Mouse (Mus musculus) hindbrain, embryonic 10.5 days (tissue): ENCODE results near the gene Shq1. TPM values are rescaled to one million over a fixed set of nuclear protein-coding genes. Genes with fewer than 3 reads are reported as not detected.
A peak's percentile ranks its signal among the peaks of the same experiment; 100 is the strongest.

Experiments
- DNase-seq: peaks from one replicate; pipeline ENCODE4 v3.0.0-alpha.2; 2017; ENCODE audit warnings: low spot score
- H3K27ac ChIP-seq: fragments of 300-500 bp; sonication (generic); 2 replicates; pipeline ENCODE4 v1.5.1; 2016; ENCODE audit warnings: mild to moderate bottlenecking, moderate library complexity
- H3K27me3 ChIP-seq: fragments of 300-500 bp; sonication (generic); 2 replicates; pipeline ENCODE4 v1.6.1; 2016; ENCODE audit warnings: mild to moderate bottlenecking; ENCODE audit not compliant: poor library complexity, insufficient read depth, severe bottlenecking
- H3K36me3 ChIP-seq: fragments of 300-500 bp; sonication (generic); 2 replicates; pipeline ENCODE4 v1.6.1; 2016; ENCODE audit warnings: mild to moderate bottlenecking, moderate library complexity
- H3K4me1 ChIP-seq: fragments of 300-500 bp; sonication (generic); replicated peaks from 2 replicates; pipeline ENCODE4 v1.6.1; 2016; ENCODE audit warnings: mild to moderate bottlenecking
- H3K4me3 ChIP-seq: fragments of 300-500 bp; sonication (generic); 2 replicates; pipeline ENCODE4 v1.5.1; 2016; ENCODE audit warnings: mild to moderate bottlenecking, moderate library complexity
- H3K9me3 ChIP-seq: fragments of 300-500 bp; sonication (generic); 2 replicates; pipeline ENCODE4 v1.6.1; 2016; ENCODE audit warnings: mild to moderate bottlenecking, moderate library complexity
- WGBS: fragments of 180-500 bp; shearing (Covaris S2); methylation state at CpG from one replicate; pipeline ENCODE4 v1.1.7; 2016; 5-methylcytosine and 5-hydroxymethylcytosine counted together
- polyA plus RNA-seq: library from polyadenylated mRNA; unstranded; fragments of >200 nt; fragmentation: Nextera tagmentation; extraction: Ambion mirVana; gene quantifications from 2 replicates; pipeline ENCODE4 v1.2.1, GENCODE M21; 2016

Gene Shq1
- 19.1 and 21.2 TPM in 2 replicates for polyA plus RNA-seq

DNA sequence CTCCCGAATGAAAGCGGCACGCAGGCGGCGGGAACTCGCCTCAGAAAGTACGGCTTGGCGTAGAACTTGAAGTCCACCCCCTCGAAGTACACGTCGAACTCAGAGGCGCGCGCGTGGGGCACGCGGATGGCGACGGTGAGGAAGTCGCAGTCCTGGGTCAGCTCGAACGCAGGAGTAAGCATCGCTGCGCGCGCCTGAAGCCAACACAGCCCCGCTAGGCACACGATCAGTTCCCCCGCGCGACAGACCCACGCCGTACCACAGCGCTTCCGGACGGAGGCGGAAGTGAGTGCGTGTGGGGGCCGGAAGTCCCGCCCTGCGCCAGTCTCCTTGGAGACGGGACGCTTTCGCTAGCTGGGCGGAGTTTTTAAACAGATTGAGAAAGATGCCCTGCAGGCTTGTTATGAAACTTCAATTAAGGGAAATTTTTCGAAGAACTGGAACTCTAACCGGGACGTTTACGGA lies at the start of gene Shq1:
TSS of gene Shq1 (minus strand) at position 278 of the 465 bp plus-strand sequence.
- Histone ChIP-seq H3K36me3 (0 out of 2 replicates have a peak, but pooled peaks cover 2% of the 10 kb centered on the region), H3K4me3 (peak within 1 kb of the TSS; percentile 77), H3K9me3 (no peaks in the 10 kb centered on the region), H3K27me3 (0 out of 2 replicates have a peak, but pooled peaks cover 6% of the 10 kb centered on the region), H3K4me1 (peaks cover 18% of the 10 kb centered on the region), H3K27ac (peak within 1 kb of the TSS; percentile 88)
- DNase-seq, result peak; percentile 82
- under 1% methylated on average over 49 of the region's 49 CpGs for WGBS

DNA sequence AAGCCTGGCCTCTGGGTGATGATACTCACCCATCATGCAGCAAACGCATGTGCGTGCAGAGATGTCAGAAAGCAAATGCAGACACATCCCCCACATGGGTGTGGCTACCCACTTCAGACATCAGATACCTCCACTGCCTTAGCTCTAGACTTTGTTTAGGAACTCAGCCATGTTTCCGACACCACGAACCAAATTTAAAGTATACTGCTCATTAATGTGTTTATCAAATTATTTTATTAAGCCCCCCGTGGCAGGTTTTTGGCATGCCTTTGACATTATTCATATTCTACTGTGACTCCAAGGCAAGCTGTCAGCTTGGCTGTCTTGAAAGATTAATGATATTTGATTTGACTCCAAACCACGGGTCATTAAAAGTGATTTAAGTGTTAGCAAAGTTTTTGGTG lies 49.1 kb upstream of the Shq1 start:
- H3K9me3 ChIP-seq, result no peaks in the 10 kb centered on the region
- H3K4me3 ChIP-seq, result no peak overlapping the region
- H3K27ac ChIP-seq, result no peak overlapping the region
- H3K4me1 ChIP-seq, result peaks cover 7% of the 10 kb centered on the region; the same call in 1 of the 2 replicates
- WGBS, result 93% methylated on average over 6 of the region's 6 CpGs
- peaks cover 3% of the 10 kb centered on the region for H3K27me3 ChIP-seq
- no peaks in the 10 kb centered on the region for H3K36me3 ChIP-seq
- DNase-seq, result no peak

DNA sequence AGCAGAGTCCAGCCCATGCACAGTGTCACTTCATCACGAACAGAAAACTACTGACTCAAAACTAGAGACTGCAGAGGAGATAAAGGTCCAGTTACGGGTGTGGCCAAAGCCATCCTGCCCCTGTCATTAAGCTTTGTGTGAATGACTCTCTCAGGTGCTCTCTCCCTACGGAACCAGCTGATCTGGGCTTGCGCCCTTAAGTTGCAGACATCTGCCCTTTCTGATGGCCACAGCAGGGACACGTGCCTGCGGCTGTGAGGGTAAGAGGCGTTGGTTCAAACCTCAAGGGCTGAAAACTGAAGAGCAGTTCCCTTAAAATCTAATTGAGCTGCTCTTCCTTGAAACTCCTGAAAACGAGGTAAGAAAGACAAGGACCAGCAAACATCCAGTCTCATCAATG lies 45.9 kb upstream of the Shq1 start:
- WGBS, result 79% methylated on average over 8 of the region's 8 CpGs
- Histone ChIP-seq H3K27ac (no peak overlapping the region), H3K36me3 (no peaks in the 10 kb centered on the region), H3K4me3 (no peak overlapping the region), H3K9me3 (no peaks in the 10 kb centered on the region), H3K4me1 (peaks cover 7% of the 10 kb centered on the region; the same call in 1 of the 2 replicates), H3K27me3 (peaks cover 6% of the 10 kb centered on the region)
- DNase-seq, result no peak

DNA sequence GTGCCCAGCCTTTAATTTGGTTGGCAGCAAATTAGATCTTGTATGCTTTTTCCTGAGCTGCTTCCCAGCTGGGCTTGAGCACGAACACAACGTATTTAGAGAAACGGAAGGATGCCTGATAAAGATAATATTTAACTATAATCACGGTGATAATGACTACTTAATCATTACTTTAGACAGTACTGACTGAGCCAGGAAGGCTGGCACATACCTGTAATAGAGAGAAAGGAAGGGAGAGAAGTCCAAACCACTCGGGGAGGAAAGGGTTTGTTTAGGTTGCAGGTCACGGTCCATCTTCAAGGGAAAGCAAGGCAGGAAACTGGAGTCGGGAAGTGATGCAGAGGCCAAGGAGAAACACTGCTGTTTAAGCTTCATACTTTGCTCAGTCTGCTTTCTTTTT lies 45.2 kb upstream of the Shq1 start:
- 81% methylated on average over 7 of the region's 7 CpGs for WGBS
- H3K27ac ChIP-seq, result no peak overlapping the region
- H3K9me3 ChIP-seq, result no peaks in the 10 kb centered on the region
- no peak for DNase-seq
- no peak overlapping the region for H3K4me3 ChIP-seq
- H3K27me3 ChIP-seq, result peaks cover 6% of the 10 kb centered on the region
- peaks cover 3% of the 10 kb centered on the region; the same call in 1 of the 2 replicates for H3K4me1 ChIP-seq
- H3K36me3 ChIP-seq, result no peaks in the 10 kb centered on the region

DNA sequence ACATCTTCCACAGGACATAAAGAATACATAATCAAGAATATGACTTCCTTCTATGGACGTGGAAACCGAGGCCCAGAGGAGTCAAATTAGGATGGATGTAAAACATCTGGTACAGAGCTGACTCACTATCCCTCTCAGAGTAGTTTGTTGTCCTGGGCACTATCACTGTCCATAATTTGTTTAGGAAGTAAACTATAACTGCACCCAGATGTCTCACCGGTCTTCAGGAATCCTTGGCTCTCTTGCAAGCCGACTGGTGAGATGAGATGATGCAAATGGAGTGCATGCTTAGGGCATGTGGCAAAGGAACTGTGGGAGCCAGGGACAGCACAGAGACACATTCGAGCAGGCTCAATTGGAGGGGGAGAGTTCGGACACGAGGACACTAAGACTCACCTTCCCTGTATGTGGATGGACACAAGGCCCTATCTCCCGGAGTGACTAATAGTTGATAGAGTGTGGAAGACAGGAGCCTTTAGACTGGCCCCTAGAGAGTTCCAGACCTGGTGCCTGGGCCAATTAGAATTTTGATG lies 44.4 kb upstream of the Shq1 start:
- H3K27ac ChIP-seq, result no peak overlapping the region
- DNase-seq, result no peak
- WGBS, result 85% methylated on average over 8 of the region's 8 CpGs
- no peak overlapping the region for H3K4me3 ChIP-seq
- no peaks in the 10 kb centered on the region for H3K36me3 ChIP-seq
- H3K9me3 ChIP-seq, result no peaks in the 10 kb centered on the region
- peaks cover 6% of the 10 kb centered on the region for H3K27me3 ChIP-seq
- H3K4me1 ChIP-seq, result no peaks in the 10 kb centered on the region

DNA sequence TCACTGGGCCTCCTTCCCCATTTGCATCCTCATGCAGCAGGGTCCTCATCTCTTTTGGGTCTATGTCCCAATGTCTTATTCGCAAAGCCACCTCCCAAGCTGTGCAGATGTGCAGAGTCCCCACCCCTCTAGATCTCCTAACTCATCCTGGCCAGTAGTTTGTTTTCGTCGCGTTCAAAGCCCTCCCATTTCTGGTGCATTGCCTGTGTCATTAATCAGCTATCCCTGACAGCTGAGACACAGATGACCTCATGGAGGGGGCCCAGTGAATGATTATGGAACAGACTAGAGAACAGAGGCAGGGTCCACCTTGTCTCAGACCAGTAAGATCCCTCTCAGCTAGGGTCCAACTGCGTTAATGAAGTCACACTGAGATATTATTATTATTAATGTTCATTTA lies 39.9 kb upstream of the Shq1 start:
- no peaks in the 10 kb centered on the region for H3K36me3 ChIP-seq
- WGBS, result 87% methylated on average over 5 of the region's 5 CpGs
- DNase-seq, result no peak
- H3K9me3 ChIP-seq, result no peaks in the 10 kb centered on the region
- no peak overlapping the region for H3K4me3 ChIP-seq
- peaks cover 29% of the 10 kb centered on the region for H3K27me3 ChIP-seq
- peaks cover 14% of the 10 kb centered on the region for H3K4me1 ChIP-seq
- H3K27ac ChIP-seq, result no peak overlapping the region

DNA sequence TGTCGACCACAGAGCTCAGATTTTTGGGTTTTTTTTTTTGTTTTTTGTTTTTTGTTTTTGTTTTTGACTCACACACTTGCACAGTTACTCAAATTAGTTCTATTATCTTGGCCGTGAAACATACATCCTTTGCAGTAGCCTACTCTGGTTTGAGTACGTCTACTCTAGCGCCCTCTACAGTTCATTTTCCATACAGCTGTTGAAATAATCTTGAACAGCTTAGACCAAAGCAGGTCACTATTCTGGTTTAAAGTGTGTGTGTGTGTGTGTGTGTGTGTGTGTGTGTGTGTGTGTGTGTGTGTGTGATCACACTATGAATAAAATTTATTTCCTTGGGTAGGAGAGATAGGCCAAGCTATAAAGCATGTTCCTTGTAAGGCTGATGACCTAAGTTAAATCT lies 39.2 kb upstream of the Shq1 start:
- Histone ChIP-seq H3K4me3 (no peak overlapping the region), H3K27ac (no peak overlapping the region), H3K9me3 (no peaks in the 10 kb centered on the region), H3K36me3 (no peaks in the 10 kb centered on the region), H3K27me3 (peaks cover 36% of the 10 kb centered on the region), H3K4me1 (peaks cover 21% of the 10 kb centered on the region)
- WGBS, result 39% methylated on average over 4 of the region's 4 CpGs
- no peak for DNase-seq

DNA sequence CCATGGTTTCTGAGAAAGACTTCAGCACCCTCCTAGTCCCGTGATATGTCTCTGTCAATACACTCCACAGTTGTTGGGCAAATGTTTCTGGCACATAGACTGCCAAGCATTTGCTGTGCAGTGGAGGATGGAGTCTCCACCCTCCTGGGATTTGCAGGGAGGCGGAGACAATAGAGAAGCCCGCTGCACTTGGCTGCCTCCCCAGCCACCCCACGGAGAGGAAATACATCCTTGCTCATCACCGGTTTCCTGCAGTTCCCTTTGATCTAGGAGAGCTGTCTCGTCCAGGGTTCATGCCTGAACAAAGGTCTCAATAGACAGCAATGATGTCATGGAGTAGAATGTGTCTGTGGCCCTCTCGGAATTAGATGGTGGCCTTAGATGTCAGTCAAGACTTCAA lies 38.5 kb upstream of the Shq1 start:
- no peak overlapping the region for H3K4me3 ChIP-seq
- WGBS, result 12% methylated on average over 7 of the region's 7 CpGs
- H3K9me3 ChIP-seq, result no peaks in the 10 kb centered on the region
- peaks cover 28% of the 10 kb centered on the region for H3K4me1 ChIP-seq
- DNase-seq, result peak; percentile 49
- H3K27ac ChIP-seq, result no peak overlapping the region
- H3K27me3 ChIP-seq, result peaks cover 43% of the 10 kb centered on the region
- H3K36me3 ChIP-seq, result no peaks in the 10 kb centered on the region

DNA sequence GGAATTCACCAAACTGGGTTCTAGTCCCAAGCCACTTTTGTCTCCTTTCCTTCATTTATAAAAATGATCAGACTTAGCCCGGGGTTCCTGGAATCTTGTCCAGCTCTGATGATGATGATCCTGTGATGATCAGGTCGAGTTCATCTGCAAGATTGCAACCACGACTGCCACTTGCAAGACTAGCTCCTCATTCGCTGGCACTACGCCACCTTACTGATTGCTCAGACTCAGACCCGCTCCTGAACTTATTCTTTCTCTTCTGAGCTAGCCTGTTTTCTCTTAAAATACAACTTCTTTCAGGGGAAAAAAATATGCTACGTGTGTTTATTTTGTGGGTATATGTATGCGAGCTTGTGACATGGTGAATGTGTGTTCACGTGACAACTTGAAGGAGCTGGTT lies 38.0 kb upstream of the Shq1 start:
- 83% methylated on average over 9 of the region's 9 CpGs for WGBS
- Histone ChIP-seq H3K27ac (no peak overlapping the region), H3K9me3 (no peaks in the 10 kb centered on the region), H3K4me1 (peaks cover 33% of the 10 kb centered on the region), H3K36me3 (no peaks in the 10 kb centered on the region), H3K4me3 (no peak overlapping the region), H3K27me3 (peaks cover 47% of the 10 kb centered on the region)
- no peak for DNase-seq

DNA sequence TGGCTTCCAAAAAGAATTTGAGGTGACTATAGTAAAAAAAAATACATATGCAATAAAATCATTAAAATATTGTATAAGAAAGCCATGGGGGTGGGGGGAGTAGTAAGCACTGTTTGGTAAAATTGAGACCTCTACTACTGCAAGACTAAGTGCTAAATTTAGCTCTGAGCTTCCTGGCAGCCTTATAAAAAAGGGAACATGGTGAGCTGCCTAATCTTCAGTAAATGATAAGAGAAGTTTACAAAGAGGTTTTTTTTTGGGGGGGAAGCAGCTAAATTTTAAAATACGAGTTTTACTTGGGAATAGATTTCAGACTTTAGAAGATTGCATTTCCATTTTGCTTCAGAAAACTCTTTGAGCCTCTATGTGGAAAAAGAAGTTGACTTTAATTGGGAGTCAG lies 37.3 kb upstream of the Shq1 start:
- Histone ChIP-seq H3K9me3 (no peaks in the 10 kb centered on the region), H3K4me1 (peaks cover 34% of the 10 kb centered on the region), H3K27ac (no peak overlapping the region), H3K27me3 (peaks cover 52% of the 10 kb centered on the region), H3K4me3 (no peak overlapping the region), H3K36me3 (no peaks in the 10 kb centered on the region)
- DNase-seq, result no peak
- WGBS, result 76% methylated on average over 1 of the region's 1 CpGs

DNA sequence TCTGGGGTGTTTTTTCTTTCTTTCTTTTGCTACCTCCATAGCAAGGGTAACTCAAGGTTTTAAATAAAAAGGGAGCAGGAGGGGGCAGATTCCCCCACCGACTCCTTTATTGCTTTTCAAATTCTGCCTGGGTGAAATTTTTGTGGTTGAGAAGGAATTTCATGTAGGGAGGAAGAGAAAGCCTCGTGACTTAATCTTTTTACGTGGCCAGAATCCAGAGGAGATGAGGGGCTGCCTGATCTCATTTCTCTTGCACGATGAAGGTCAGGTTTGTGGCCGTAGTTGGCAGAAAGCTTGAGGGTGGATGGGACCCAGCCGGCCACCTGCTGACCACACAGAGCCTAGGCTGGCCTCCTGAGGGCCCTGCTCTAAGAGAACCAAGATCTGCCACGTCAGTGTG lies 36.6 kb upstream of the Shq1 start:
- no peak for DNase-seq
- Histone ChIP-seq H3K9me3 (no peaks in the 10 kb centered on the region), H3K36me3 (no peaks in the 10 kb centered on the region), H3K27me3 (peaks cover 59% of the 10 kb centered on the region), H3K4me1 (peaks cover 34% of the 10 kb centered on the region), H3K4me3 (no peak overlapping the region), H3K27ac (no peak overlapping the region)
- WGBS, result 61% methylated on average over 7 of the region's 7 CpGs

DNA sequence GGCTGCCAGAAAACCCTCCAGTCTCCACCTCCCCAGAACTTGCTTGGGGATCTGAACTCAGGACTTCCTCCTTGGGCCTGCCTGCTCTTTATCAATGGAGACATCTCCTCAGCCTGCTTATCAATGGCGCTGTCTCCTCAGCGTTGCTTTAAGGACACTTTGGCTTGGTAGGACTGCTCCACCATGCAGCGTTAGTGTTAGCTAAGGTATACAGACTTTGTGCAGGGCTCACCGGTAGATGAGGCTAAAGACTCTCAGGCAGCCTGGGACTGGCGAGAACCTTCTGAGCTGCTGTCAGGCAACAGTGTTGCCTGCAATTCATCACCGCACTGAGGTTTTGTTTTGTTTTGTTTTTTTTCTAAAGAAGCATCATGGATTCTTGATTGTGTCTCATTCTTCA lies 35.9 kb upstream of the Shq1 start:
- no peaks in the 10 kb centered on the region for H3K9me3 ChIP-seq
- no peak for DNase-seq
- H3K27me3 ChIP-seq, result peaks cover 59% of the 10 kb centered on the region
- 81% methylated on average over 6 of the region's 6 CpGs for WGBS
- no peaks in the 10 kb centered on the region for H3K36me3 ChIP-seq
- no peak overlapping the region for H3K4me3 ChIP-seq
- peaks cover 34% of the 10 kb centered on the region for H3K4me1 ChIP-seq
- H3K27ac ChIP-seq, result no peak overlapping the region

DNA sequence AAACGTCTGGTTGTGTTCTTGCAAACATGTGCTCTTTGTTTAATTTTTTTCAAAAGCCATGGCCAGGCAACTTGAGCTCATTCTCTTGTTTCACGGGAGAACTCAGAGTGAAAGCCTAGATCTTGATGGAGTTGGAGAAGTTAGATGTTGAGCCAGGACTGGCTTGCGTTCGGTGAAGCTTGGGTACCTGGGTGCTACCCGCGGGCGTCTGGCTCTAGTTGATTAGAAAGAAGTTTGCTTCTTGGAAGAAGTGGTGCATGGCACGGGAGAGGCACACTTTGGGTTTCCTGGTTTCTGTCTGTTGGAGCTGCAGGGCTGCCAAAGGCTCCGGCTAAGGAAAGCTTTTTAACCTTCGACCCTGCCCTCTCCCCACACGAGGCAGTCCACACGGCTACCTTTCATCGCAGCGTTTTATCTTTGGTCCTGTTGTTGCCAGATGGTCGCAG lies 34.4 kb upstream of the Shq1 start:
- Histone ChIP-seq H3K9me3 (no peaks in the 10 kb centered on the region), H3K36me3 (no peaks in the 10 kb centered on the region), H3K4me3 (peak overlapping the region; percentile 78), H3K27me3 (peaks cover 59% of the 10 kb centered on the region), H3K27ac (peak overlapping the region; percentile 87; the same call in 1 of the 2 replicates), H3K4me1 (peaks cover 34% of the 10 kb centered on the region)
- DNase-seq, result peak; percentile 60
- 2% methylated on average over 15 of the region's 15 CpGs for WGBS
